Mouse (Mus musculus): ENCODE data around the gene Fcna. TPM values are rescaled to one million over a fixed set of nuclear protein-coding genes. Genes with fewer than 3 reads are reported as not detected.
A peak's percentile ranks its signal among the peaks of the same experiment; 100 is the strongest.

Gene Fcna
- total RNA-seq, 2 experiments from 2014 or later: 1.8 to 5.3 TPM

- peak; percentile 57 for TF ChIP-seq CTCF (IDR thresholded peaks at IDR 0.05)
- no peak overlapping the region for H3K4me3 ChIP-seq
- intact Hi-C loops (cut with DNase I): no loop called here
- no peak for DNase-seq
- no peak overlapping the region for H3K27ac ChIP-seq
Measured at GRCm38 (mm10) chr2:25634046-25634445, 6.2 kb upstream of the Fcna start.

- no peak for DNase-seq
- no peak for TF ChIP-seq CTCF (IDR thresholded peaks at IDR 0.05)
- H3K4me3 ChIP-seq: no peak overlapping the region
- intact Hi-C loops (cut with DNase I): no loop called here
- no peak overlapping the region for H3K27ac ChIP-seq
Measured at GRCm38 (mm10) chr2:25633616-25634015, 5.8 kb upstream of the Fcna start.

- no peak for TF ChIP-seq CTCF (IDR thresholded peaks at IDR 0.05)
- intact Hi-C loops (cut with DNase I): no loop called here
- DNase-seq: no peak
- Histone ChIP-seq H3K4me3 (no peak overlapping the region), H3K27ac (no peak overlapping the region)
Measured at GRCm38 (mm10) chr2:25628738-25629137, 908 bp upstream of the Fcna start.

- intact Hi-C loops (cut with DNase I): no loop called here
- no peak overlapping the region for H3K4me3 ChIP-seq
- H3K27ac ChIP-seq: no peak overlapping the region
- TF ChIP-seq CTCF (IDR thresholded peaks at IDR 0.05): no peak
- DNase-seq: no peak
Measured at GRCm38 (mm10) chr2:25625986-25626385, 1.8 kb downstream of the Fcna start.

- H3K27ac ChIP-seq: peak within 1 kb of the TSS; percentile 93
- H3K4me3 ChIP-seq: peak within 1 kb of the TSS; percentile 83
- intact Hi-C loops (cut with DNase I): no loop called here
- TF ChIP-seq CTCF (IDR thresholded peaks at IDR 0.05): peak; percentile 79
- DNase-seq: peak; percentile 94
Measured at GRCm38 (mm10) chr2:25621229-25622200, 6.3 kb downstream of the Fcna start, which contains the start of gene Tmem141. Tmem141 (minus strand) TSS chr2:25622005.

GRCm38 (mm10) chr2:25620852-25621228 lies 7.0 kb downstream of the Fcna start:
- DNase-seq: no peak
- H3K4me3 ChIP-seq: peak overlapping the region; percentile 83
- peak overlapping the region; percentile 93; the same call in 1 of the 2 replicates for H3K27ac ChIP-seq
- intact Hi-C loops (cut with DNase I): no loop called here
- no peak for TF ChIP-seq CTCF (IDR thresholded peaks at IDR 0.05)

- no peak for DNase-seq
- Histone ChIP-seq H3K4me3 (no peak overlapping the region), H3K27ac (no peak overlapping the region)
- intact Hi-C loops (cut with DNase I): no loop called here
- no peak for TF ChIP-seq CTCF (IDR thresholded peaks at IDR 0.05)
Measured at GRCm38 (mm10) chr2:25620386-25620785, 7.4 kb downstream of the Fcna start.

GRCm38 (mm10) chr2:25617578-25617977 lies 10.3 kb downstream of the Fcna start, which contains the start of gene Ccdc183:
Ccdc183 (minus strand) TSS chr2:25617678.
- intact Hi-C loops (cut with DNase I): no loop called here
- no peak for DNase-seq
- Histone ChIP-seq H3K27ac (no peak within 1 kb of the TSS), H3K4me3 (no peak within 1 kb of the TSS)
- TF ChIP-seq CTCF (IDR thresholded peaks at IDR 0.05): no peak

- no peak overlapping the region for H3K4me3 ChIP-seq
- TF ChIP-seq CTCF (IDR thresholded peaks at IDR 0.05): no peak
- no peak for DNase-seq
- intact Hi-C loops (cut with DNase I): no loop called here
- H3K27ac ChIP-seq: no peak overlapping the region
Measured at GRCm38 (mm10) chr2:25616398-25616797, 11.4 kb downstream of the Fcna start.

- H3K27ac ChIP-seq: peak overlapping the region; percentile 95
- DNase-seq: no peak
- H3K4me3 ChIP-seq: peak overlapping the region; percentile 93
- intact Hi-C loops (cut with DNase I): no loop called here
- no peak for TF ChIP-seq CTCF (IDR thresholded peaks at IDR 0.05)
Measured at GRCm38 (mm10) chr2:25608671-25609070, 19.2 kb downstream of the Fcna start.

GRCm38 (mm10) chr2:25607761-25608622 lies 19.8 kb downstream of the Fcna start, which contains the start of gene Rabl6:
Rabl6 (minus strand) TSS chr2:25608521.
- intact Hi-C loops (cut with DNase I): no loop called here
- TF ChIP-seq CTCF (IDR thresholded peaks at IDR 0.05): no peak
- DNase-seq: peak; percentile 94
- peak within 1 kb of the TSS; percentile 95 for H3K27ac ChIP-seq
- peak within 1 kb of the TSS; percentile 93 for H3K4me3 ChIP-seq

- intact Hi-C loops (cut with DNase I): no loop called here
- no peak overlapping the region for H3K27ac ChIP-seq
- H3K4me3 ChIP-seq: no peak overlapping the region
- TF ChIP-seq CTCF (IDR thresholded peaks at IDR 0.05): no peak
- DNase-seq: no peak
Measured at GRCm38 (mm10) chr2:25602526-25602925, 25.3 kb downstream of the Fcna start.

- TF ChIP-seq CTCF (IDR thresholded peaks at IDR 0.05): no peak
Measured at GRCm38 (mm10) chr2:25600037-25600436, 27.8 kb downstream of the Fcna start.

More at GRCm38 (mm10) chr2:25600037-25600436, 27.8 kb downstream of the Fcna start:
- H3K27ac ChIP-seq: no peak overlapping the region
- DNase-seq: no peak
- intact Hi-C loops (cut with DNase I): no loop called here
- H3K4me3 ChIP-seq: no peak overlapping the region

Measured in gastrocnemius, adult 2 months (tissue).